Mouse (Mus musculus): ENCODE results near the gene Unc13b.

DNA sequence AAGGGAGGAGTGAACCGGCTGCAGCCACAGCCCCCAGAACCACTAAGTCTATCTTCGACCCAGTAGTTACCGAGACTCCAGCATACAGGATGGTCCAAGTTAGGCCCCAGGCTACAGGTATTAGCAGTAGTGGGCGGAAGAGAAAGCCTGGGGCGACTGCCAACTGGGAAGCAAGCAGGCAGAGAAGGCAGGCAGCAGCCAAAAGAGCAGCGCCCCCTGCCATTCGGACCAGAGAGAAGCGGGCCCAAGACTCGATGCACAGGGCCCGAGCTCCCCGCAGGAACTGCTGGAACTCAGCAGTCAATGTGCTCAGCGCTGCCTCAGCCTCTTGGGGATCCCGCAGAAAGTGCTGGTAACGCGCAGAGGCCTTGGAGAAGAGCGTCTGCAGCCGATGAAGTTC is 37.4 kb upstream of the Unc13b start:
- no peak for TF ChIP-seq POLR2A (IDR thresholded peaks at IDR 0.05; ENCODE audit: insufficient read length, low read depth)
- no peak for TF ChIP-seq CEBPB (IDR thresholded peaks at IDR 0.05; ENCODE audit: insufficient read depth, poor library complexity, severe bottlenecking)
- TF ChIP-seq TCF12 (IDR thresholded peaks at IDR 0.05; ENCODE audit: insufficient read depth, poor library complexity, severe bottlenecking) = no peak
- no peak for TF ChIP-seq MYOG (IDR thresholded peaks at IDR 0.05; ENCODE audit: control insufficient read depth in 1 of 3, insufficient read depth in 1 of 3, insufficient read length in 2 of 3, low read depth in 2 of 3)
- no peak for TF ChIP-seq MAX (IDR thresholded peaks at IDR 0.05; ENCODE audit: low read depth)
- TF ChIP-seq POLR2AphosphoS2 (IDR thresholded peaks at IDR 0.05; ENCODE audit: insufficient read length, low read depth) = no peak
- TF ChIP-seq USF1 (IDR thresholded peaks at IDR 0.05; ENCODE audit: low read depth) = no peak
- TF ChIP-seq SRF (IDR thresholded peaks at IDR 0.05; ENCODE audit: control insufficient read depth, insufficient read length, low read depth) = no peak
- no peak for TF ChIP-seq TCF3 (IDR thresholded peaks at IDR 0.05; ENCODE audit: insufficient read length, low read depth)
- TF ChIP-seq REST (IDR thresholded peaks at IDR 0.05; ENCODE audit: insufficient read depth, insufficient read length) = no peak
- no peak for TF ChIP-seq MYOD1 (IDR thresholded peaks at IDR 0.05; ENCODE audit: control insufficient read depth in 1 of 3, insufficient read length in 2 of 3, low read depth in 2 of 3)
- TF ChIP-seq E2F4 (IDR thresholded peaks at IDR 0.05; ENCODE audit: insufficient read depth) = no peak
